Mouse (Mus musculus): ENCODE measurements at regions not wholly inside any gene's neighbourhood (a gene's known extent, or its start where the extent isn't known, plus 50 kb on each side); places are given as distances from the start of the nearest gene placed in this dataset.

DNA sequence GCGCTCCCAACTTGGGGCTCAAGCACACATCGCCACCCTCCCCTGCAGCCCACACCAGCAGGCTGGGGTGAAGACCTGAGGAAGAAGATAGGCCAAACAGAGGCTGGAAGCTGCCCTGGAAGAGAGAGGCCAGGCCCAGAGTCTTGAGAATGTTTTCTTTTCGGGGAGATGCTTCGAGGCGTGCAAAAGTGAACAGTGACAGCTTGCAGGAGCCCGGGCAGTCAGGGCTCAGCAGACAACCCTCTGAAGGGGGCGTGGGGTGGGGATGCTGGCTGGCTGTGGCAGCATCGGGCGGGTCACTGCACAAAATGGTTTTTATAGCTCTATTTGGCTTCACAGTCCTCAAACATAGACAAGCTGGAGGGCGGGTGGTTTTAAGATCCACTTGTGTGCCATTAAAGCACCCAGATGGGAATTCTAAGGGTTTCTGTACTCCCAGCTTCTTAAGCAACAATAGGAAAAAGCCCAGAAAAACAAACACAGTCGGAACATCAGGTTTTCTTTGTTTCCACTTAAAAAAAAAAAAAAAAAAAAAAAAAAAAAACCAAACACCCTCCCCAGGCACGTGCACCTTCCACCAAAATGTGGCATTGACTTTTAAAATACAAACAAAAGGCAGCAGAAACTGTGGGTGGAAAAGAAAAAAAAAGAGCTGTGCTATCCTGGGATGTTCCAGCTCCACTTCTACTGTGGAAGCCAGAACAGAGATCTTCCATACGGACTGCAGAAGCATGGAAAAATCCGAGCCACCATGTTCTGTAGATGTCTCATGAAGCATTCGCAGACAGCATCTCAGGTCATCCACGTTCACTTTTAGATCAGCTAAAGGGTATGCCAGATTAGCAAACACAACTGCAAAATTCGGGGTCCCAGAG, 123.5 kb downstream of the Ly86 start:
- DNase-seq (ENCODE audit: extremely low read depth, low read depth, low spot score), result no peak

GRCm38 (mm10) chr13:37470230-37470907, 125.4 kb downstream of the Ly86 start:
- DNase-seq (ENCODE audit: extremely low read depth, low read depth, low spot score), result no peak

DNA sequence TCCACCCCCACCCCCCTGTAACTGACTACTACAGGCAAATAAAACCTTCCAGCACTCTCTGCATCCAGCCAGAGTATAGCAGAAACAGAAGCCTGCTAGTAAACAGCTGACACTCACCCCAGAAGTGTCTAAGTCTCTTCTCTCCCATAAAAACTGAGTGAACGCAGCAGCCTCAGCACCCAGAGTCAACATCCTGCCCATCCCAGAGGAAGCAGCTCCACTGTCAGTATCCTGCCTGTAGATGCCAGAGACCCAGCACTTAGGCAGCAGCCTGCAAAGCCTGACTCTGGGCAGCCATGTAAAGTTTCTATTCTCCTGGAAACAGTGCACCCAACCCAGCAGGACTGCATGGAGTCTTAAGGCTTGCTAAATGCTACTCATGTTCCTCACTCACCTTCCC, 128.4 kb downstream of the Ly86 start:
- DNase-seq (ENCODE audit: extremely low read depth, low read depth, low spot score), result no peak

- no peak for DNase-seq (ENCODE audit: extremely low read depth, low read depth, low spot score)
These were observed 130.8 kb downstream of the Ly86 start for GRCm38 (mm10) chr13:37475804-37476203.

DNA sequence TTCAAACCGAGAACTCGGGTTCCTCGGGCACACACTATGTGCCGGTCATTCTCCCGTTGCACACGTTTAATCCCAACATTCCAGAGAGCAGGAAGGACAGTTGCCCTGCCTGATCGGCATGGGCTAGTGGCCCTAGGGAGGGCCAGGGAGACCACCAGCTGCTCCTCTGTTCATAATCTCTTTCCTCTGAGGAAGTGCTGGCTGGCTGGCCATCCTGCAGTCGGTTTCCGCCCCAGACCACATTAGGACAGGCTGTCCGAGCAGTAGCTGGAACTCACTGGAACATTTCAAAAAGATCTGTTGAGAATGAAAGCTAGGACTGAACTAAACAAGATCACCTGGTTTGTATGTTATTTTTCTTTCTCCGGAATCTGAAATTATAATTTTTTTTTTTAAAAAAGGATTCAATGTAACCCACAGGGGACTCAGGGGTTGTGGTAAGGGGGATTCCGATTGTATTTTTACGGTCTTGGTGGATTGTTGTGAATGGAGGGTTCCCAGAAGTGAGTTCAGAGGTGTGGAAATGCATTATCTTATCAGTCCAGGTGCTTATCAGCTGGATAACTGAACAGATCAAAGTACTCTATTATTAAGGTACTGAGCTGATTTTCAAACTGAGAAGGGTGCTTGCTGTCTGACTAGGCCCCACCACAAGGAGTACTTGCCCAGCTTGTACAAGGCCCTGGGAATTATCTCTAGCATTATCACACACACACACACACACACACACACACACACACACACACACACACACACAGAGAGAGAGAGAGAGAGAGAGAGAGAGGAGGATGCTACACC, 131.4 kb downstream of the Ly86 start:
- DNase-seq (ENCODE audit: extremely low read depth, low read depth, low spot score), result no peak

- DNase-seq (ENCODE audit: extremely low read depth, low read depth, low spot score), result no peak
These were observed 132.3 kb downstream of the Ly86 start for GRCm38 (mm10) chr13:37477342-37477741.

DNA sequence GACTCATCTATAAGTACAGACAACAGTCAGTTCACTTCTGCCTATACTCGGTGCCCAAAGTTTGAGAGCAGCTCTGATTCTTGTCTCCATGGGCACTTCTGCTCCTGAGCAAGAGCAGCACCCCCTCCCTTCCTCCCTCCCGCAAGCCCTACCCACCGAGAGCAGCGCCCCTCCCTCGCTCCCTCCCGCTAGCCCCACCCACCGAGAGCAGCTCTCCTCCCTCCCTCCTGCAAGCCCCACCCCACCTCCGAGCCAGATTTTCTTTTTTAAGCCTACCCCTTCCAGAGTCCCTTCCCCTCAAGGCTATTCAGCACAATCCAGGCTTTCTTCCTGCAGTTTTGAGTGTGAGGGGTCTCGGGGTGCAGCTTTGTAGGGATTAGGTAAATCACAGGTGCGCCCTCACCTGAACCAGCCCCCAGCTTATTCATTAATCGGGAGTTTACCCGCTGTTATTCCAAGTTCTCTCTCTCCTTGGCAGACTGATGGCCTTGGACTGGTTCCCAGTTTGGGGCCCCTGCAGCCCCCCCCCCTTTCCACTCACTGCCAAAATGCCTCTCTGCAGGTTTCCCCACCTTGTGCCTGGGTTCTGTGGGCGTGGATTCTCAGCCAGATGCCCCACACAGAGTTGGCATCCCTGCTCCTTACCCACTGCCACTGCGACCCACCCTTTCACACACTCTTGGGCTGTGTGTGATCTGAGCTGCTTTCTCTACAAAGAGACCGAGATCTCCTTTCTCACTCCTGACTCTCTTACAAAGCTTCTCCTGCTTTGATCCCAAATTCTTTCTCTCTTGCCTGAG, 132.9 kb downstream of the Ly86 start:
- no peak for DNase-seq (ENCODE audit: extremely low read depth, low read depth, low spot score)

- no peak for DNase-seq (ENCODE audit: extremely low read depth, low read depth, low spot score)
These were observed 134.2 kb downstream of the Ly86 start for GRCm38 (mm10) chr13:37479182-37479691.

GRCm38 (mm10) chr13:37481514-37481913, 136.5 kb downstream of the Ly86 start:
- DNase-seq (ENCODE audit: extremely low read depth, low read depth, low spot score), result no peak

GRCm38 (mm10) chr13:37482038-37482437, 137.0 kb downstream of the Ly86 start:
- DNase-seq (ENCODE audit: extremely low read depth, low read depth, low spot score), result no peak

DNA sequence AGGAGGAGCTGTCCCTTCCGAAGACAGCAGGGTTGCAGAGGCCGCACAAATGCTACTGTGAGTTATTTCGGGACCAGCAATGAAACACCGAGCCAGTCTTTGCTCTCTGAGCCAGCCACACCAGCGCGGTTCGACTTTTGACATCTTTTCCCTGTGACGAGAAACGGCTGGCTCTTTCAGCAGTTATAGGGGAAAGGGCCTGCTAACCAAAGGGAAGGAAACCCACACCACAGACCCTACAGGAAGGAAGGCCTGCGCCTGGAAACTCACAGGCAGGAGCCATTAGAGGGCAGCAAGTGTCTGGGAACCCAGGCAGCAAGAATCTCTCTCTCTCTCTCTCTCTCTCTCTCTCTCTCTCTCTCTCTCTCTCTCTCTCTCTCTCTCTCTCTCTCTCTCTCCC, 137.6 kb downstream of the Ly86 start:
- DNase-seq (ENCODE audit: extremely low read depth, low read depth, low spot score), result no peak

- no peak for DNase-seq (ENCODE audit: extremely low read depth, low read depth, low spot score)
These were observed 138.2 kb downstream of the Ly86 start for GRCm38 (mm10) chr13:37483010-37483855.

GRCm38 (mm10) chr13:37484631-37485030, 139.6 kb downstream of the Ly86 start:
- DNase-seq (ENCODE audit: extremely low read depth, low read depth, low spot score), result no peak

- DNase-seq (ENCODE audit: extremely low read depth, low read depth, low spot score), result no peak
These were observed 147.3 kb downstream of the Ly86 start for GRCm38 (mm10) chr13:37492115-37493001.

- no peak for DNase-seq (ENCODE audit: extremely low read depth, low read depth, low spot score)
These were observed 148.3 kb downstream of the Ly86 start for GRCm38 (mm10) chr13:37493331-37493730.

DNA sequence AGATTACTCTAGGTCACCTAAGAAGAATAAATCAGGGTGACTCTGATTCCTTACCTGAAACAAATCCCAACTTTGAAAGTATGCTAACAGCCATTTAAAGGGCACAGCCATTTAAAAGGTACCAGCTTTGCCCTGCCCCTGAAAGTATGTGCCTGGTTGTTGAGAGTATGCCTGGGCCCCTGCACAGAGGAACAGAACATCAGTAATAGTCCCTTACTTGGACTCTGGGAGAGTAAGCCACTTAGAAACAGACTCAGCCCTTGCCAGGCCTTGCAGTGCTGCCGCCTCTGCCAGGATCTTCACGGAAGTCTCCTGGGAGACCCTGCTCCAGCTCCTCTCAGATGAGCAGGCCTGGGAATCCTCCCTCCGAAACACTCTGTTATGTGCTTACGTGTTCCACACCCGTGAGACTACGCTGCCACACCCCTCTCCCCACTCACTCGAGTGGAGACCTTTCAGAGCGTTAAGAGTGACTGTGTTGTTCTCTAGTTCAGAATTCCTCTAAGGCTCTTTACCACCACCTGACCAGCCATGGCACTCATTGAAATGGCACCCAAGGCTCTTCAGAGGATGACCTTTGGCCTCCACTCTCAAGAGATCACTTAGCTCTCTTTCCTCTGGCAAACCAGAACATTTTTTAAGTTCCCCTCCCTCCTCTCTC, 150.4 kb downstream of the Ly86 start:
- no peak for DNase-seq (ENCODE audit: extremely low read depth, low read depth, low spot score)

DNA sequence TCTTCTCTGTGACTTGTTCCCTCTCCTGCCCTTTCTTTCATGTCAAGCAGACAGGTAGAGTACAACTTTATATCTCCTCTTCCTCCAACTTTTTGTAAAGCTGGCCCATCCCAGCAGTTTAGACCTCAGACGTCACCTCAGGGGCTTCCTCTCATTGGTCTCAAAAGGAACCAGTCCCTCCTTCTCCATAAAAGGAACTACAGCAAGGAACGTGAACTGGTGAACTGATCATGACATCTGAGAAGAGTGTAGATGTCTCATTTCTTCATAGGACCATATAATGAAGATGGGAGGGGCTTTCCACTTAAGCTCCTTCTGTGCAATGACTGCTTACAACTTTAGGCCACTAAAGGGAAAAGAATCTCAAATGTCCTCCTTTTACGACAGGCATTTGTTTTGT, 153.0 kb downstream of the Ly86 start:
- no peak for DNase-seq (ENCODE audit: extremely low read depth, low read depth, low spot score)

DNA sequence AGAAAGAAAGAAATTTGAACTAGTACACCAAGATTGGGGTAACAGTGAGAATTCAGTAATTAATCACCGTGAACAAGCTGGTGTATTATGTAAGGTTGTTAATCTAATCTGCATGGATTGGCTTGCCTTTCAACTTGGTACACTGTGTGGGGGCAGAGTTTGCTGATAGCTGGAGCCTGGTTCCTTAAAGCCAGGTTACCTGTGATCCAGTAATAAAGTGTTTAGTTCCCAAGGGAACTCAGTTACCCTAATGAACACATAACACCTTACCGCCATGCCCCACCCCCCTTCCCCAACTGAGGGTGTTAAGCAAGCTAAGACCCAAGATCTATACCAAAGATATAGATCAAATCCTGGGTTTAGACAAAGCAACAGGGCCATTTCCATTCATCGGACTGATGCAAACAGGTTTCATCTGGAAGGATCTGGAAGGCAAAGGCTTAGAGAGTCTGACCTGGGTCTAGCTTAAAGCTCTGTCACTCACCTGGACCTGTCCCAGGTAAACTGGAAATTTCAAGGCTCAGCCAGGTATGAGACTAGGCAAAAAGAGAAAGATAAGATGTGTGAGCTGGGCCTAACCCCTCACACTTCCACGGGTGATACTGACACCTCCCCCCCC, 155.8 kb downstream of the Ly86 start:
- DNase-seq (ENCODE audit: extremely low read depth, low read depth, low spot score), result peak; percentile 94
